Mouse (Mus musculus) kidney, adult 11 months (tissue): ENCODE data around the gene Abcg3.
"Not testable (repeated sequence)": the region's sequence is repeated elsewhere in the genome, so short reads cannot be mapped to it uniquely, and the experiment has no call there.

ENCODE experiments used
- DNase-seq: peaks from one replicate; pipeline ENCODE4 v3.0.0; 2022

Gene Abcg3

DNA sequence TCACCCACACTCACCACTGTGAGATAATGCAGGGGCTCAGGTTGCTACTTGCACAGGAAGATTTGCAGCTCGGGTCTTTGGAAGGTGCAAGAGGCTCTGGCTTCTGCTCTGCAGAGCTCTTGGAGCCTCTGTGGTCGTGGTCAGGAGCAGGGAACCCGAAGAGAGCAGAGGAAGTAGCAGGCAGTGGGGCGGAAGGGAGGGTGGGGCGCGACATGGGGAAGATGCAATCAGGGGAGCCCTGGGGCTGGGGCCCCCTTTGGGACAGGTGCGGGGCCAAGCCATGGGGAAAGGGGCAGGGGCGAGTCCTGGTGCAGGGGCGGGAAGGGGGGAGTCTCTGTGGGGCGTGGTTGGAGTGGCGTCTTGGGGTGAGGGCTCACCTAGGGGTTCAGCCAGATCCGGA lies at the start of gene Abcg3:
TSS of gene Abcg3 (minus strand) at position 184 of the 400 bp plus-strand sequence.
- DNase-seq: no peak

DNA sequence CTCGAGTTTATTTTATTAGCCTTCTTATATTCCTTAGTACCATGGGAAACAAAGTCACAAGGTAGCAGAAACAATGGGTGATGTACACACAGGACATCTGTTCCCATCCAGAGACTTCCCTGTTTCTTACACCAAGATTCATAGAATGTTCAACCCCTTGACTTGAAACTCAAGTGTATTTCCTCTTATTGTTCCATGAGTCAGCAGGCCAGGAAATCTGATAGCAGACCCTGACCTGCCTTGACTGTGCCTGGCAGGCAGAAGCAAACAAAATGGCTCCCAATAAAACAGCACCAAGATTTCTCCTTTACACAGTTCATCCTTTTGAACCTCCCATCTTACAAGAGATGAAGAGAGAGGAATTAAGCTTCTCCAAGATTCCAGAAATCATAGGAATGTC lies 30.0 kb upstream of the Abcg3 start:
- no peak for DNase-seq

GRCm38 (mm10) chr5:105011570-105011969 lies 29.1 kb upstream of the Abcg3 start:
- no peak for DNase-seq

DNA sequence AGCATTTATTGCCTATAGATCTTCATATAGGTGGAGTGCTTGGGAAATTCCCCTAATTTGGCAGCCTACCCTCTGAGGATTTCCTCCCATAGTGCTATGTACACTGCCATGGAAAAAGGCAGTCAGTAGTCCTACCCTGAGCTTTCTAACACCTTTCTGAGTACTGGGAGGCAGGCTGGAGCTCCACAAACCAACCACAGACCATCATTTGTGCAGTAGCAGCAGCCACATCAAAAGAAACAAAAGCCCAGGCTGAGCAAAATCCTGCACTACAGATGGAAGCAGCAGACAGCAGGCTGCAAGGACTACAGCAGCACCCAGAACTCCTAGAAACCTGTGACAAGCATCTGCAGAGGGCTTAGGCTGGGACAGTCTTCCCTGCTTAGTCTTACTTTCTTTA lies 27.9 kb upstream of the Abcg3 start:
- no peak for DNase-seq

GRCm38 (mm10) chr5:104989411-104989810 lies 6.9 kb upstream of the Abcg3 start:
- no peak for DNase-seq

- peak; percentile 3 for DNase-seq
These were observed 5.5 kb upstream of the Abcg3 start for GRCm38 (mm10) chr5:104988000-104988399.

DNA sequence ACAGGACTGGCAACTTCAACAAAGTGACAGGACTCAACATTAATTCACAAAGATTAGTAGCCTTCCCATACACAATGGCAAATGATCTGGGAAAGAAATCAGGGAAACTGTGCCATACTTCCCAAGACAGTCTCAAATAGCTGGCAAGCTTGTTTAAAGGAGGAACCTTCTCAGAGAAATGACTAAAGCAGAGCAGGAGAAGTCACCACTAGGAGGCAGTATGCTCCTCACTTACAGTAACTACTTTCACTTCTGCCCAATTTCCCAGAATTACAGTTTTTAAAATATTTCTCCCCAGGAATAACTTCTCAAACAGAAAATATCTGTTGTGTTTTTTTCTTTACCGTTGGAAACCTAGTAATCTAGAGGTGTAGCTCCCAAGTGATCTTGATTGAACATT lies 4.2 kb upstream of the Abcg3 start:
- no peak for DNase-seq

GRCm38 (mm10) chr5:104979040-104979513 lies 3.4 kb downstream of the Abcg3 start:
- no peak for DNase-seq

DNA sequence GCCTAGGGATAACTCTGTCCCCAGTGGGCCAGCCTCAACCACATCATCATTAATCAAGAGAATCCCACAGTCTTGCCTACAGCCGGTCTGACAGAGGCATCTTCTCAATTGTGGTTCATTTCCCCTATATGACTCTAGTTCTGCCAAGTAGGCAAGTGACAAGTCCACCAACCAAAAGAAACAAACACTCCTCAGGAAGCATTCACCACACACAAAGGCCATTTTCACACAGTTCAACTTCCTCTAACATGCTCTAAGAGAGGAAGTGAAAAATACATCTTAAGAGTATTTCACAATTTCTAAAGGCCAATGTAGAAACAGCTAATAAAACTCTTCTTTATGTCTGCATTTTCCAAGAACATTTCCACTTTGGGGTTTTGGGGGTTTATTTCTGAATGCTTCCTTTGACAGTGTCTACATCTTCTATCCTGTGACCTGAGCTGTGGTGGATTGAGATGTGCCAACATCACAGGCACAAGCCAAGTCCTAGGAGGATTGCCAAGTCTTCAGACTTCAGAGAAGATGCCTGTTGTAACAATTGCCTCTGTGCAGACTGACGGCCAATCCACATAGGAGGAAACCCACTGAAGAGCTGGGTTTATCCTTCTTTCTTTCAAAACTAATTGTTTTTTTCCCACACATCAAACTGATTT lies 24.3 kb downstream of the Abcg3 start:
- no peak for DNase-seq

DNA sequence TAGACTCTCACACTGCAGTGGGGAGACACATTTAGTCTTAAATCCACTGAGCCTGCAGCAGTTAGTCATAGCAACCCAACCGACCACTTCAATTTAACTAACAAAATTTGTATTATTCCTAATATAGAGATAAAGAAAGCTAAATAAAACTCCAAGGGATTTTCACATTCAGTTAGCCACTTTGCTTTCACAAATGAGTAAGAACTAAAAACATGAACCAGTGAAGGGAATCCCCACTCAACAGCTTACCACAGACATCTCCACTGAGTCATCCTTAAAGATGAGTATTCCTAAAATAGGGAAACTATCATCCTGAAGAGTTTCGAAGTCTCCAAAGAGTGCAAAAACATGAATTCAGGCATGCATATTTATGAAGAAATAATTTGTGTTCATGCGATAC lies 27.3 kb downstream of the Abcg3 start:
- no peak for DNase-seq

GRCm38 (mm10) chr5:104946951-104947350 lies 35.6 kb downstream of the Abcg3 start:
- no peak for DNase-seq

DNA sequence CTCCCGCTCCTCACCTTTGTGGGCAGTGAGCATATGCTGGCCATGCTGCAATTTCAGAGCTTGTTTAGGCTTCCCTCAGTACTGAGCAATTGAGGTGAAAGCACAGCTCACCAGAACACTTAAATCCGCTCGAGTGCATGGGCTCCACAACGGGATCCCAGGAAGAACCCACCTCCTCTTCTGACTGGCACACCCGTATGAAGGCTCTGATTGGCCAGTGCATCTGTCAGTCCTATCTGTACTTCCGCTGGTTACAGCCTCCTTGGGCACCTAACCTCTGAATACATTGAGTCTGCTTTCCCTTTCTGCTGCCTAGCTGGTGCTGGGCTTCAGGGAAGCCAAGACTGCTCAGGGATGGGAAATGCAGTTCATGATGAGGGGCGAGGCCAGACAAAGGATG lies 48.4 kb downstream of the Abcg3 start:
- no peak for DNase-seq

GRCm38 (mm10) chr5:104906556-104906955 lies 76.0 kb downstream of the Abcg3 start:
- not testable (repeated sequence) for DNase-seq
